Mouse (Mus musculus) myocyte (in vitro differentiated cells): ENCODE results near the gene Mtfr2.

Experiments
- CEBPB ChIP-seq: IDR thresholded peaks from 2 replicates; pipeline ENCODE4 v1.6.1; 2011; ENCODE audit warnings: mild to moderate bottlenecking, moderate library complexity; ENCODE audit not compliant: poor library complexity, insufficient read depth, severe bottlenecking
- E2F4 ChIP-seq: IDR thresholded peaks from one replicate; pipeline ENCODE4 v1.6.1; 2011; ENCODE audit warnings: mild to moderate bottlenecking, control low read depth, moderate library complexity; ENCODE audit not compliant: insufficient read depth
- MAX ChIP-seq: IDR thresholded peaks from one replicate; pipeline ENCODE4 v1.6.1; 2011; ENCODE audit warnings: low read depth, mild to moderate bottlenecking, control low read depth
- MYOD1 ChIP-seq, 3 experiments: IDR thresholded peaks; one replicate each; pipeline ENCODE4 v1.6.1; 2011; ENCODE audit warnings: control low read depth in 2 of 3, low read depth in 2 of 3, mild to moderate bottlenecking in 2 of 3, moderate library complexity in 1 of 3; ENCODE audit not compliant: insufficient read length in 2 of 3, control insufficient read depth in 1 of 3
- MYOG ChIP-seq, 3 experiments: IDR thresholded peaks; one replicate each; pipeline ENCODE4 v1.6.1; 2011; ENCODE audit warnings: control low read depth in 2 of 3, low read depth in 2 of 3, mild to moderate bottlenecking in 2 of 3; ENCODE audit not compliant: insufficient read length in 2 of 3, control insufficient read depth in 1 of 3, insufficient read depth in 1 of 3
- POLR2A ChIP-seq: IDR thresholded peaks from one replicate; pipeline ENCODE4 v1.6.1; 2011; ENCODE audit warnings: low read depth, mild to moderate bottlenecking, control low read depth, moderate library complexity; ENCODE audit not compliant: insufficient read length
- POLR2AphosphoS2 ChIP-seq: IDR thresholded peaks from one replicate; pipeline ENCODE4 v1.6.1; 2011; ENCODE audit warnings: low read depth, control low read depth; ENCODE audit not compliant: insufficient read length
- TCF12 ChIP-seq: IDR thresholded peaks from one replicate; pipeline ENCODE4 v1.6.1; 2011; ENCODE audit warnings: mild to moderate bottlenecking, control low read depth; ENCODE audit not compliant: poor library complexity, insufficient read depth, severe bottlenecking

DNA sequence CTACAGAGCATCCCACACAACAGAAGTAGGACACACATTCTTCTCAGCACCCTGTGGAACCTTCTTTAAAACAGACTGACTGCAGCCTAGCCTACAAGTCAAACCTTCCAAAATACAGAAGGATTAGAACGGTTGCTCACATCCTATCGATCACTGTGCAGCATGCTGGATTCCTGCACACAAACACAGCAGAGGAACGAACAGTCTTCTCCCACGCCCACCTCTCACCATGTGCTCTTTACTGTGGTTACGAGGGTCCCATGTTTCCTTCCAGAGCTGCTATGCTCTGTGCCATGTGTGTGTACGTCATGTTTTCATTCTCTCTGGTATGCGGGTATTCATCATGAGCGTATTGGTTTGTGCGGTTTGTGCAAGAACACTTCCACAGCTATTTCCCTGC, 30.1 kb downstream of the Mtfr2 start:
- TF ChIP-seq MYOG (IDR thresholded peaks at IDR 0.05; ENCODE audit: control insufficient read depth in 1 of 3, insufficient read depth in 1 of 3, insufficient read length in 2 of 3, low read depth in 2 of 3) (no peak), MAX (no peak), CEBPB (no peak), POLR2A (no peak), POLR2AphosphoS2 (no peak), TCF12 (no peak), E2F4 (no peak), MYOD1 (IDR thresholded peaks at IDR 0.05; ENCODE audit: control insufficient read depth in 1 of 3, insufficient read length in 2 of 3, low read depth in 2 of 3) (no peak)
